Mouse (Mus musculus) adrenal gland, postnatal 10 days (tissue): Measurements from ENCODE around the gene Il1a. TPM values are rescaled to one million over a fixed set of nuclear protein-coding genes. Genes with fewer than 3 reads are reported as not detected.

Experiments used
- DNase-seq: peaks from one replicate; pipeline ENCODE4 v3.0.0; 2021; ENCODE audit warnings: mixed read lengths
- total RNA-seq, 2 experiments: library from RNA; stranded (reverse); gene quantifications; 2 replicates each; pipeline ENCODE4 v1.2.3; 2021

Il1a gene
- total RNA-seq, 2 experiments from 2014 or later, result 0.73 to 1.2 TPM

DNA sequence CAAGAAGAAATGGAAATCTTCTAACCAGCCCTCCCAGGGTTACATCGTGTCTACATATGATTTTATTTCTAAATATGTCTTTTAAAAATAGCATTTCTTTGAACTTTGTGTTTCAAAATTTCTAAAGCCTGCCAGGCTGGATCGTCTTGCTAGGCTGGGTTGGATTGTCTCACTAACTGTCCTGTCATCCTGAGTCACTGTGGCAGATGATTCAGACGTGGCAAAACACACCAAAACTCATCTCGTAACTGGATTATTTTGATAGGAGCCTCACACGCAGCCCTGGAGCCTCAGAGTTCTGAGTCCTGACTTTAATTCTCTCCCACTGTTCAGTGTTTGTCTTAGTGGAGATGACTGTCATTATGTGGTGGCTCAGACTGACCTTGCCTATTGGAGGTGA, 46.7 kb downstream of the Il1a start:
- DNase-seq, result no peak

GRCm38 (mm10) chr2:129261151-129261794, 48.5 kb downstream of the Il1a start:
- DNase-seq, result no peak

DNA sequence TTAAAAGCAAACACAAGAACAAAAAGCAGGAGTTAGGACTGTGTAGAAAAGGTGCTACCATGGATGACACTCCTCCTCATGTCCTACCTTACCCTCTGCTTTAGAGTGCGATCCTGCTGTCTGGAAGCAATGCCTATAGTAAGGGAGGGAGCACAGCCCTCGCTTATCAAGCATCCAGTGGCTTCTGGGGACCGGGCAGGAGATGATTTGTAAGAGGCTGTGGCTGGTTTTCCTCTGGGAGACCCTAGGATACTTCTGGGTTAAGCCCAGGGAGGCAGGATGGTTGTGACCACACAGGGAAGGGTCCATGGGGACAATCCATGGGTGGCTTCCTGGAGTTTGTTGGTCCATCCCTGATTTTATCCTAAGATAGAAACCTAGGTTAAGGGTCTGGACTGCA, 49.1 kb downstream of the Il1a start:
- no peak for DNase-seq

DNA sequence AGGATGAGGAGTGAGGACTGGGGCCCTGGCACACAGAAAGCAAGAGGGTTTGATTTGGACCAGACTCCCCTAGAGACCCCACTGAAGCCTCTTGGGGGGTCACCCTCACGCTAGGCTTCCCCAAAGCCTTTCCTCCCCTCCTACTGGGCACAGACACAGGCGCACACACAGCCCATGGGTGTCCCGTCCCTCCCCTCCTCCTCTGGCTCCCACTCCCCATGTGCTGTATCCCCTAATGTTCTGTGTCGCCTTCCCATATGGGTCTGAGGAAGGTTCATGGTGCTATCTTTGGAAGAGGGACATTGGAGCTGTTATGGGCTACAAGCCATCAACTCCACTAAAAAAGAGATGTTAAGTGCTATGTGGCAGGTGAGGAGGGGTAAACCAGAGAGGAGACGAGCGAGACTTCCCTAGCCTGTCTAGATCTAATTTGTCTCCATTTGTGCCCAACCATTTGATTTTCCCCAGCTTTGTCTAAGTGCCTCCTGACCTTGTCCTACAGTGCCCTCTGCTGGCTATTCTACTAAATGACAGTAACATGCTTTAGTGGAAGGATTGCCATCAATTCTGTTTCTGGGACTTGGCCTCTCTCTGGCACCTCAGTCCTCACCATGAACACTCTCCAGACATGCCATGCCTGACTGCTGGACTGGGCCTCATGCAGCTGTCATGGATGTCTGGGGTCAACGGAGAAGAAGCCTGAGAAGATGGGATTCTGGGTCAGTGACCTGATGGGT, 51.1 kb downstream of the Il1a start:
- peak; percentile 77 for DNase-seq

DNA sequence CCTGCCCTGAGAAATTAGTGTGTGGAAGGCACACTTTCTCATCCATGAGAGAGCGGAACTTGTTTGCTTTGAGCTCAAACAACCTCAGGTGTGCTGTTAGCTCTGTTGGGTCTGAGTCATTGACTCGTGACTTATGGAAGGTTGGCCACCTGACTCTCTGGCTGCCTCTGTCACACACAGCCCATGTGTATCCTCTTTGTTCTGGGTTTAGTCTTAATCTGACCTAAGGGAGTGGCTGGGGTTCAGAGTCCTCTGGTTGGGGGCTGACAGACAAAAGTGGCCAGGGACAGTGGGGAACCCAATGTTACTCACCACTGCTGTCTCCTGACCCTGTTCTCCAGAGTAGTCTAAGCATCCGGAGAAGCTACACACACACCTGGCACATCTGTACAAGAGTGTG, 51.7 kb downstream of the Il1a start:
- DNase-seq, result no peak

- no peak for DNase-seq
Observed at GRCm38 (mm10) chr2:129256006-129256405, 53.8 kb downstream of the Il1a start.

DNA sequence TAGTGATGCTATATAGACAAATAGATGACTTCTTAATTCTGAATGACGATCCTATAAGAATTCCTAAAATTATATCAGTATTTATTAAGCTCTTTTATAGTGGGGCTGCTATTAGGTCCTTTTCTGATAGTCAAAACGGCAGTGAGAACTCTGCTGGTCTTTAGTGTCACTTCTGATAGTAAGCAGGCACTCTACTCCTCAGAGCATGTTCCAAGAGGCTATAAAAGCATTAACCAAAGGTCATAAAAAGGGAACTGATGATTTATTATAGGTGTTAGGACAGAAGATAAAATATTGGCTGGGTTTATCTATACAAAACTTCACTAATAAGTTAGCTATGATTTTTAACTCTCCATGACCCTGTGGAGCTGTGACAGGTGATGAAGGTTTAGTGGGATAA, 55.7 kb downstream of the Il1a start:
- no peak for DNase-seq

- no peak for DNase-seq
Observed at GRCm38 (mm10) chr2:129253631-129253970, 56.2 kb downstream of the Il1a start.

DNA sequence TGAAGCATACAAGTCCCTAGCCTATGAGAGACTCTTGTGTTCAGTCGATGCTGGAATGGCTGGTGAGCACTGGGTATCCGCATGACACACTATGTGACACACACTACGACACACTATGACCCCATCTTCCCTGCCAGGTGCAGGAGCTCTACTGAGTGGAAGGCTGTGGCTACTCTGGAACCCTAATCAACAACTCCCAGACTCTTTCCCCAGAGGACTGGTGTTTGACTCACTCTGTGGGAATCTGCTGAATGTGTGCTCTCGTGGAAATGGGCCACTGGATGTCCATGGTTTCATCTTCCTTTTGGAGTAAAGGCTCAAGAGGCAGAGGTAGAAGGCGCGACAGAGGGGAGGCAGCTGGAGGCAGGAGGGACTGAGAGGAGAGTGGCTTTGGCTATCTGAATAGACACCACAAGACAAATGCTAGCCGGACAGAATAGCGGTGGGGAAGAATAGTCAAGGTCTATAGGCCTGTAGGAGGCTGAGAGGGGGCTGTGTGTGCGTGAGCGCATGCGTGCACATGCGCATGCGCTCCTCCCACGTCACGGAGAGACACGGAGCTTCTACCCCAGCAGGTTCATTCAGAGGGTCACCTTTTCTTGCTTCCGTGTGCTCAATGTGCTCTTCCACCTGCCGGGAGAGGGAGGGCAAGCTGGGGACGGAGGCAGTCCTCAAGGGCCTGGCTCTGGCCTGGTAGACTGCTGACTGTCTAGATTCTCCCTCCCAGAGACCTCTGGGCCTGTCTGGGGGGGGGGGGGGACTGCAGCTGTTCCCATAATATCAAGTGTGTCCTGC, 56.7 kb downstream of the Il1a start:
- DNase-seq, result no peak

Other genes starting within 250 kb of the Il1a start
- 10 to 100 TPM in 1 of 2 experiments, 1 to 10 TPM in 1; 9.9 to 14.1 TPM for gene Ttl, start 244.0 kb downstream of the Il1a start, total RNA-seq
- 10 to 100 TPM; 16.6 to 19.8 TPM for gene Polr1b, start 209.0 kb downstream of the Il1a start, total RNA-seq
- 10 to 100 TPM; 17.3 to 20.2 TPM for gene Chchd5, start 180.3 kb downstream of the Il1a start, total RNA-seq
- 10 to 100 TPM; 19.0 to 19.9 TPM for gene Slc20a1, start 111.2 kb downstream of the Il1a start, total RNA-seq
- 10 to 100 TPM in 1 of 2 experiments, 1 to 10 TPM in 1; 9.9 to 11.7 TPM for gene Ckap2l, start 12.8 kb downstream of the Il1a start, total RNA-seq
- gene Il1b, start 61.2 kb upstream of the Il1a start, total RNA-seq, result under 1 TPM; 0.55 to 0.63 TPM
- gene F830045P16Rik, start 226.6 kb upstream of the Il1a start, total RNA-seq, result not detected